Mouse (Mus musculus): ENCODE results near the gene Gm5965. TPM values are rescaled to one million over a fixed set of nuclear protein-coding genes. Genes with fewer than 3 reads are reported as not detected.
"Not testable (repeated sequence)": the region's sequence is repeated elsewhere in the genome, so short reads cannot be mapped to it uniquely, and the experiment has no call there.

Gene Gm5965
- total RNA-seq (2021), result not detected

GRCm38 (mm10) chr16:88777596-88777995 is at the start of gene Gm5965:
Gene Gm5965, plus strand, starts transcription at chr16:88777896.
- intact Hi-C loops (cut with DNase I), result no loop called here
- DNase-seq (ENCODE audit: extremely low spot score in 1 of 2, low spot score in 2 of 2), result no peak

DNA sequence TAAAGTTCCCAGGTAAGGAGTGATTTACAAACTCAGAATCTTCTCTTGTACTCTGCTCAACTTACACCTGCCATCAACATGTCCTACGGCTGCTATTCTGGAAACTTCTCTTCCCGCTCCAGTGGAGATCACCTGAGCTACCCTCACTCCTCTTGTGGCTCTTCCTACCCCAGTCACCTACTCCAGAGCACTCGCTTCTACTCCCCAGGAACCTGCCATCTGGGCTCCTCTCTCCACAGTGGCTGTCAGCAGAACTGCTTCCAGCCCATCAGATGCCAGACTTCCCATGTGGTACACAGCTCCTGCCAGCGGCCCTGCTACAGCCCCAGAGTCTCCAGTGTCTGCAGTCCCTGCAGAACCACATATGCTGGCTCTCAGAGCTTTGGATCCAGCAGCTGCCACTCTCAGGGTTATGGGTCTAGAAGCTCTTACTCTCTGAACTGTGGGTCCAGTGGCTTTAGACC is 48.9 kb upstream of the Gm5965 start, which contains the start of gene Krtap13-1:
Gene Krtap13-1 (plus strand): TSS at position 51 of the 464 bp plus-strand sequence.
- intact Hi-C loops (cut with DNase I), result no loop called here
- DNase-seq (ENCODE audit: extremely low spot score in 1 of 2, low spot score in 2 of 2), result no peak

DNA sequence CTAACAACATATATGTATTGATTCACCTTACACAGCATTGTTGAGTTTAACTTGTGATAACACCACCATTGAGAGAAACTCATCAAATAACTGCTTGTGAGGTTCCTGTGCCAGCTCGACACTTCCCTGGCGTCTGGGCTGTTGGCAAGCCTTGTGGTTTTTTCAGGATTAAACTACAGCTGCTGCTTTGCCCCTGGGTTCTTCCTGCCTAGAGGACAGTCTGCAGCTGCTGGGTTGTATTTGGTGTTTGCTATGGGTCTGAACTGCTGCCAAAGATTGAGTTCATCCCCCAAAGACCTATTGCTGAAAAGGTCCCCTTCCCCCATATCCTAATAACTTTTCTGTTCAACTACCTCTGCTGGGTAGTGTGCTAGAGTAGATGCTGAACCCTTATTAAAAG is 42.3 kb upstream of the Gm5965 start:
- intact Hi-C loops (cut with DNase I), result no loop called here
- DNase-seq (ENCODE audit: extremely low spot score in 1 of 2, low spot score in 2 of 2), result no peak

DNA sequence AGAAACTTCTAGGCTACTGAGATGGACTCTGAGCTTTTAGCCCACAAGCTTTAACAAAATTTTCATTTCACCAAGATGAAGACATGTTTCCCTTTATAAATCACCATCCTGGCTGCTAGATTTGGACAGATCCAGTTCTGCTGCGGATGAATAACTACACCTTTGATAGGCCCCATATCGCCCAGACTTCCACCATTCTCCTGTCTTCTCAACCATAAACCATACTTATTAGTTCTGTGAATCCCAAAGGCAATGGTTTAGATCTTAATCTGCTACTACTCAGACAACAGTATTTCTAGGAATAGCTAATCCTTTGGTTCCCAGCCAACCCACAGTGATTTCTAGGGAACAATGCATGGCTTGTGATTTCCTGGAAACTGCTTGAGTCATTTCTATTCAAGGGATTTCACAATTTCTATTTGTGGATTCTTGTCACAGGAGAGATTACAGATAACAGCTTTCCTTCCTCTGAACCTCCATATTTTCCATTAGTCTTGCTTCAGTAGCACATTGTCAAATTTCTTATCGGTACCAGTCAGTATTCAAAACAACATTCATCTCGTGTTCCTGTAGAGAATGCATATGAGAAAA is 32.9 kb upstream of the Gm5965 start:
- intact Hi-C loops (cut with DNase I), result no loop called here
- no peak for DNase-seq (ENCODE audit: extremely low spot score in 1 of 2, low spot score in 2 of 2)

DNA sequence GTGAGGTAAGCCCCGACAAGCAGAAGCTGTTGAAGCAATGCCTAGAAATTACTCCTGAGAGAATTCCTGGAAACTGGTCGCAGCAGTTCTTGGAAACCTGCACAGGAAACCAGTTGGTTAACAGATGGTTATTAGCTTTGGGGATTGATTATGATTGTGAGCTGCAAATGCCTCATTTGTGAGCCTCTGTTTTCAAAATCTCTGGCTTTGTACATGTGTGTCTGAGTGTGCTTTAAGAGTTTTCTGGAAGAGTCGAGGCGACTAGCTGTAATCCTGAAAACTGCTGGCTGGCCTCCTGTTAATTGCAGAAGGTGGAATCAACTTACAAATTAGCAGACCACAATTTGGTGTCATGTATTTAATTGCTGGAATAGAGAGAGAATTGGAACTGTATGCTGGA is 29.8 kb upstream of the Gm5965 start:
- DNase-seq (ENCODE audit: extremely low spot score in 1 of 2, low spot score in 2 of 2), result no peak
- intact Hi-C loops (cut with DNase I), result no loop called here

GRCm38 (mm10) chr16:88751535-88751934 is 26.2 kb upstream of the Gm5965 start, which contains the start of gene Krtap13:
Gene Krtap13, minus strand, starts transcription at chr16:88751635.
- DNase-seq (ENCODE audit: extremely low spot score in 1 of 2, low spot score in 2 of 2); intact Hi-C loops (cut with DNase I): not testable (repeated sequence)

DNA sequence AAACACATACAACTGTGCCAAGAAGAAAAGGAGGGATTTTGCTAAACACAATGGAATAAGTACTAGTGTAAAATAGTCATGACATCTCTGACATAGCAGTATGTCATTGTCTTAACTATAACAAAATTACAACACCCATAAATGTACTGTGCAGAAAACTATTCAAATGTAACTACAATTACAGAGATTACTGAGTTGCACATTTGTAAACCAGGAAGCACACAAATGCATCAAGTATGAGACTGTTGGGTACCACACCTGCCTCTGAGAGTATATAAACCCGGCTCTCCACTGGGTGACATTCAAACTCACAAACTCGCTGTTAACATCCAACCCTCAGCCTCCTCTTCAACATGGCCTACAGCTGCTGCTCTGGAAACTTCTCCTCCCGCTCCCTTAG is 19.1 kb upstream of the Gm5965 start, which contains the start of gene 2310034C09Rik:
Gene 2310034C09Rik (plus strand): TSS at position 301 of the 400 bp plus-strand sequence.
- intact Hi-C loops (cut with DNase I); DNase-seq (ENCODE audit: extremely low spot score in 1 of 2, low spot score in 2 of 2): not testable (repeated sequence)

DNA sequence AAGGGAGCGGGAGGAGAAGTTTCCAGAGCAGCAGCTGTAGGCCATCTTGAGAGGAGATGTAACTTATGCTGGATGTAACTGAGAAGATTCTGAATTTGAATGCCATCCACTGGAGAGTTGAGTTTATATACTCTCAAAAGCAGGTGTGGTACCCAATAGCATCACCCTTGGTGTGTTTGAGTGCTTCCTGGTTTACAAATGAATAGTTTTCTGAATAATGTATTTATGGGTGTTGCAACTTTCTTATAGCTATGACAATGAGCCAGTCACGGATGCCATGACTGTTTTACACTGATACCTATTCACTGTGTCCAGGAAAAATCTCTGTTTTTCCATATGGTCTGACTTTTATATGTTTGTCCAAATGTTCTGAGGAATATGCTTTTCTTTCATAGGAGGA is 3.6 kb upstream of the Gm5965 start, which contains the start of gene 2310057N15Rik:
Gene 2310057N15Rik (minus strand): TSS at position 101 of the 400 bp plus-strand sequence.
- intact Hi-C loops (cut with DNase I), result no loop called here
- no peak for DNase-seq (ENCODE audit: extremely low spot score in 1 of 2, low spot score in 2 of 2)

DNA sequence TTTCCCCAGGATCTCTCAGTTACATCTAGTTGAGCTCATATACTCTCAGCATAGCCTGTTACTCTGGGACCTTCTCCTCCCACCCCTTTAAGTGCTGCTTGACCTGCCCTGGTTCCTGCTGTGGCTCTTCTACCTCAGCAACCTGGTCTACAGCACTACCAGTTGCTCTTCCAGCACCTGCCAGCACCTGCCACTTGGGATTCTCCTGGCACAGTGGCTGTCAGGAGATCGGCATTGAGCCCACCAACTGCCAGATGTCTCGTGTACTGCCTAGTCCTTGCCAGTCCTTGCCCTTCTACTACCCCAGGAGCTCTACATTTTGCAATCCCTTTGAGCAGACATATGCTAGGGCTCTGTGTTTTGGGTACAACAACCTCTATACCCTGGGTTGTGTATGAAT is 9.1 kb downstream of the Gm5965 start:
- intact Hi-C loops (cut with DNase I), result no loop called here
- DNase-seq (ENCODE audit: extremely low spot score in 1 of 2, low spot score in 2 of 2), result no peak

GRCm38 (mm10) chr16:88811827-88812226 is 34.1 kb downstream of the Gm5965 start, which contains the start of gene Gm20741:
Gene Gm20741, minus strand, starts transcription at chr16:88812220.
- no peak for DNase-seq (ENCODE audit: extremely low spot score in 1 of 2, low spot score in 2 of 2)
- intact Hi-C loops (cut with DNase I), result no loop called here

DNA sequence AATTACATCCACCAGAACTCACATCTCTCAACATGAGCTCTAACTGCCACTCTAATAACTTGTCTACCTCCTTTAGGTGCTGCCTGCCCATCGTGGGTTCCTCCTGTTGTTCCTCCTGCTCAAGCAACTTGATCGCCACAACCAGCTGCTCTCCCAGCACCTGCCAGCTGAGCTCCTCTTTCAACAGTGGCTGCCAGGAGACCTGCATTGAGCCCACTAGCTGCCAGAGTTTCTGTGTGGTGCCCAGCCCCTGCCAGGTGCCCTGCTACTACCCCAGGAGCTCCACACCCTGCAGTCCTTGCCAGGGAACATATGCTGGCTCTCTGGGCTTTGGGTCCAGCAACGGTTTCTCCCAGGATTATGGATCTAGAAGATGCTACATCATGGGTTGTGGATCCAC is 42.4 kb downstream of the Gm5965 start, which contains the start of gene Krtap15:
Gene Krtap15 (plus strand): TSS at position 150 of the 400 bp plus-strand sequence.
- DNase-seq (ENCODE audit: extremely low spot score in 1 of 2, low spot score in 2 of 2), result no peak
- intact Hi-C loops (cut with DNase I), result no loop called here

DNA sequence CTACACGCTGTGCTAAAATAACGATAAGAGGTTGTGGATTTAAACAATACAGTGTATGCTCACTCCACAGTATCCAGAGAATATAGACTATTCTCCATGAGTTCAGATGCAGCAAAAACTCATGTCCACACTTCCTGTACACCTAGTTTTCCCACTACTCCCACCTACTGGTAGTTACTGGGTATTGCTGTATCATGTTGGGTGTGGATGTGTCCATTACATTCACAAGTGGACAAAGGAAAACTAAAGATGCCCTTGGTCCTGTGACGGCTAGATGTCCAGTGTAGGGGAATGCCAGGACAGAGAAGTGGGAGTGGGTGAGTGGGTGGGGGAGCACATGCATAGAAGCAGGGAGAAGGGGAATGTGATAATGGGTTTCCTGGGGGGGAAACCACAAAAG is 46.0 kb downstream of the Gm5965 start:
- no peak for DNase-seq (ENCODE audit: extremely low spot score in 1 of 2, low spot score in 2 of 2)
- intact Hi-C loops (cut with DNase I), result no loop called here

- intact Hi-C loops (cut with DNase I), result no loop called here
- DNase-seq (ENCODE audit: extremely low spot score in 1 of 2, low spot score in 2 of 2), result no peak
Observed at GRCm38 (mm10) chr16:88826095-88826652, 48.5 kb downstream of the Gm5965 start, which contains the start of gene Krtap14. Gene Krtap14, minus strand, starts transcription at chr16:88826145.

DNA sequence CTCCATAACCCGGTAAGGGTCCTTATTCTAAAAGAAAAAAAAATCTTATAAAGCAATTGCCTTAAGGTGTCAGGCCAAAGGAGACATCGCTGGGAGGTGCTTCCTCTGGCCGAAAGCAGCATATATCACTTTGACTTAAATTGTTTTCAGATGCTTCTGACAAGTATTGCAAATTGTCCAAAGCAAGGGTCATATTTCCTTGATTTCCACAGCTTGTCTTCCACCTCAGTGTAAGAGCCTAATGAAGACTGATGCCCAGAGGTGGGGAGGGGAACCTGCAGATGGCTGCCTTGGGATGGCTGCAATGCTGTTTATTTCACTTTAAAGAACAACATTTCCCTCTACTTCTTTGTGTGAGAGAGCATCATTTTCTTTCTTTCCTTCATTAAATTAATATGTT is 49.3 kb downstream of the Gm5965 start:
- DNase-seq (ENCODE audit: extremely low spot score in 1 of 2, low spot score in 2 of 2), result no peak
- intact Hi-C loops (cut with DNase I), result no loop called here

Other genes with a start within 250 kb of the Gm5965 start
- not detected for gene Cldn8, start 214.7 kb upstream of the Gm5965 start, total RNA-seq (2021)
- gene Krtap24-1, start 165.6 kb upstream of the Gm5965 start, total RNA-seq (2021), result not detected
- gene 2310079G19Rik, start 150.2 kb upstream of the Gm5965 start, total RNA-seq (2021), result not detected
- gene Krtap26-1, start 130.1 kb upstream of the Gm5965 start, total RNA-seq (2021), result not detected
- not detected for gene Krtap27-1, start 106.2 kb upstream of the Gm5965 start, total RNA-seq (2021)
- not detected for gene 2310061N02Rik, start 69.9 kb upstream of the Gm5965 start, total RNA-seq (2021)
- gene Krtap13-1, start 49.0 kb upstream of the Gm5965 start, total RNA-seq (2021), result not detected
- not detected for gene Krtap13, start 26.3 kb upstream of the Gm5965 start, total RNA-seq (2021)
- gene 2310034C09Rik, start 19.0 kb upstream of the Gm5965 start, total RNA-seq (2021), result not detected
- gene 2310057N15Rik, start 3.7 kb upstream of the Gm5965 start, total RNA-seq (2021), result not detected
- gene Gm20741, start 34.3 kb downstream of the Gm5965 start, total RNA-seq (2021), result not detected
- gene Krtap15, start 42.3 kb downstream of the Gm5965 start, total RNA-seq (2021), result not detected
- gene Krtap14, start 48.2 kb downstream of the Gm5965 start, total RNA-seq (2021), result not detected
- not detected for gene Krtap19-1, start 91.5 kb downstream of the Gm5965 start, total RNA-seq (2021)
- gene Krtap19-2, start 96.4 kb downstream of the Gm5965 start, total RNA-seq (2021), result not detected
- gene Krtap19-3, start 100.1 kb downstream of the Gm5965 start, total RNA-seq (2021), result not detected
- not detected for gene Krtap19-4, start 107.2 kb downstream of the Gm5965 start, total RNA-seq (2021)
- gene Krtap19-5, start 118.6 kb downstream of the Gm5965 start, total RNA-seq (2021), result not detected
- not detected for gene Krtap19-9b, start 154.4 kb downstream of the Gm5965 start, total RNA-seq (2021)
- gene Krtap16-3, start 185.0 kb downstream of the Gm5965 start, total RNA-seq (2021), result not detected
- gene Krtap22-2, start 232.9 kb downstream of the Gm5965 start, total RNA-seq (2021), result not detected
- not detected for gene Gm10229, start 237.4 kb downstream of the Gm5965 start, total RNA-seq (2021)

Measured in left cerebral cortex, postnatal 10 days (tissue).